Mouse (Mus musculus): ENCODE results near the gene Gpat2. TPM values are rescaled to one million over a fixed set of nuclear protein-coding genes. Genes with fewer than 3 reads are reported as not detected.

The Gpat2 gene
- polyA plus RNA-seq, 1 experiment from 2014 or later = 0.43 TPM

GRCm38 (mm10) chr2:127451748-127452147 is 26.7 kb downstream of the Gpat2 start:
- ATAC-seq (replicated peaks; ENCODE audit: low FRiP score) = peak; percentile 75
- H3K9ac ChIP-seq (ENCODE audit: low read depth, low read length) = no peak overlapping the region
- H3K27me3 ChIP-seq (replicated peaks; ENCODE audit: control insufficient read depth, insufficient read depth, low read length) = peaks cover 6% of the 10 kb centered on the region
- H3K9me3 ChIP-seq (ENCODE audit: control insufficient read depth, low read length) = no peaks in the 10 kb centered on the region
- peaks cover 17% of the 10 kb centered on the region for H3K4me1 ChIP-seq (replicated peaks; ENCODE audit: control insufficient read depth, insufficient read depth, low read length)
- no peak for DNase-seq (ENCODE audit: low spot score)
- H3K4me3 ChIP-seq (ENCODE audit: low read depth, low read length) = no peak overlapping the region
- H3K27ac ChIP-seq (ENCODE audit: low read depth, low read length) = no peak overlapping the region
- H3K4me2 ChIP-seq = no peak overlapping the region
- WGBS = 5% methylated on average over 6 of the region's 6 CpGs
- no peaks in the 10 kb centered on the region for H3K36me3 ChIP-seq (ENCODE audit: control insufficient read depth, insufficient read depth, low read length)

GRCm38 (mm10) chr2:127453141-127453540 is 28.1 kb downstream of the Gpat2 start:
- no peak overlapping the region for H3K4me3 ChIP-seq (ENCODE audit: low read depth, low read length)
- DNase-seq (ENCODE audit: low spot score) = no peak
- no peaks in the 10 kb centered on the region for H3K36me3 ChIP-seq (ENCODE audit: control insufficient read depth, insufficient read depth, low read length)
- H3K4me2 ChIP-seq = no peak overlapping the region
- H3K9me3 ChIP-seq (ENCODE audit: control insufficient read depth, low read length) = no peaks in the 10 kb centered on the region
- H3K27me3 ChIP-seq (replicated peaks; ENCODE audit: control insufficient read depth, insufficient read depth, low read length) = peaks cover 9% of the 10 kb centered on the region
- ATAC-seq (replicated peaks; ENCODE audit: low FRiP score) = no peak
- WGBS = 73% methylated on average over 9 of the region's 9 CpGs
- H3K9ac ChIP-seq (ENCODE audit: low read depth, low read length) = no peak overlapping the region
- H3K27ac ChIP-seq (ENCODE audit: low read depth, low read length) = no peak overlapping the region
- peaks cover 12% of the 10 kb centered on the region; the same call in 1 of the 2 replicates for H3K4me1 ChIP-seq (replicated peaks; ENCODE audit: control insufficient read depth, insufficient read depth, low read length)

- no peaks in the 10 kb centered on the region for H3K9me3 ChIP-seq (ENCODE audit: control insufficient read depth, low read length)
- peaks cover 9% of the 10 kb centered on the region for H3K27me3 ChIP-seq (replicated peaks; ENCODE audit: control insufficient read depth, insufficient read depth, low read length)
- no peak overlapping the region for H3K4me3 ChIP-seq (ENCODE audit: low read depth, low read length)
- ATAC-seq (replicated peaks; ENCODE audit: low FRiP score) (no peak), DNase-seq (ENCODE audit: low spot score) (no peak)
- no peaks in the 10 kb centered on the region for H3K36me3 ChIP-seq (ENCODE audit: control insufficient read depth, insufficient read depth, low read length)
- no peak overlapping the region for H3K4me2 ChIP-seq
- no peak overlapping the region for H3K9ac ChIP-seq (ENCODE audit: low read depth, low read length)
- peaks cover 12% of the 10 kb centered on the region; the same call in 1 of the 2 replicates for H3K4me1 ChIP-seq (replicated peaks; ENCODE audit: control insufficient read depth, insufficient read depth, low read length)
- WGBS = 3% methylated on average over 5 of the region's 5 CpGs
- H3K27ac ChIP-seq (ENCODE audit: low read depth, low read length) = no peak overlapping the region
These were observed 28.8 kb downstream of the Gpat2 start for GRCm38 (mm10) chr2:127453764-127454163.

GRCm38 (mm10) chr2:127459341-127459740 is 34.3 kb downstream of the Gpat2 start:
- Histone ChIP-seq H3K9me3 (ENCODE audit: control insufficient read depth, low read length) (no peaks in the 10 kb centered on the region), H3K27ac (ENCODE audit: low read depth, low read length) (no peak overlapping the region), H3K27me3 (replicated peaks; ENCODE audit: control insufficient read depth, insufficient read depth, low read length) (peaks cover 7% of the 10 kb centered on the region), H3K4me2 (no peak overlapping the region), H3K4me1 (replicated peaks; ENCODE audit: control insufficient read depth, insufficient read depth, low read length) (no peaks in the 10 kb centered on the region), H3K36me3 (ENCODE audit: control insufficient read depth, insufficient read depth, low read length) (no peaks in the 10 kb centered on the region), H3K9ac (ENCODE audit: low read depth, low read length) (no peak overlapping the region), H3K4me3 (ENCODE audit: low read depth, low read length) (no peak overlapping the region)
- no peak for ATAC-seq (replicated peaks; ENCODE audit: low FRiP score)
- no peak for DNase-seq (ENCODE audit: low spot score)
- WGBS = 57% methylated on average over 2 of the region's 2 CpGs

GRCm38 (mm10) chr2:127461351-127461750 is 36.4 kb downstream of the Gpat2 start:
- no peaks in the 10 kb centered on the region for H3K36me3 ChIP-seq (ENCODE audit: control insufficient read depth, insufficient read depth, low read length)
- no peak overlapping the region for H3K9ac ChIP-seq (ENCODE audit: low read depth, low read length)
- H3K4me2 ChIP-seq = no peak overlapping the region
- no peaks in the 10 kb centered on the region for H3K9me3 ChIP-seq (ENCODE audit: control insufficient read depth, low read length)
- no peak overlapping the region for H3K4me3 ChIP-seq (ENCODE audit: low read depth, low read length)
- WGBS = 45% methylated on average over 9 of the region's 9 CpGs
- H3K27me3 ChIP-seq (replicated peaks; ENCODE audit: control insufficient read depth, insufficient read depth, low read length) = peaks cover 7% of the 10 kb centered on the region; the same call in 1 of the 2 replicates
- H3K4me1 ChIP-seq (replicated peaks; ENCODE audit: control insufficient read depth, insufficient read depth, low read length) = no peaks in the 10 kb centered on the region
- no peak for ATAC-seq (replicated peaks; ENCODE audit: low FRiP score)
- H3K27ac ChIP-seq (ENCODE audit: low read depth, low read length) = no peak overlapping the region
- no peak for DNase-seq (ENCODE audit: low spot score)

GRCm38 (mm10) chr2:127462314-127462713 is 37.3 kb downstream of the Gpat2 start:
- no peak overlapping the region for H3K4me3 ChIP-seq (ENCODE audit: low read depth, low read length)
- DNase-seq (ENCODE audit: low spot score) (peak; percentile 48), ATAC-seq (replicated peaks; ENCODE audit: low FRiP score) (peak; percentile 57; the same call in 1 of the 2 replicates)
- H3K9ac ChIP-seq (ENCODE audit: low read depth, low read length) = no peak overlapping the region
- WGBS = 11% methylated on average over 8 of the region's 8 CpGs
- H3K27me3 ChIP-seq (replicated peaks; ENCODE audit: control insufficient read depth, insufficient read depth, low read length) = peaks cover 5% of the 10 kb centered on the region; the same call in 1 of the 2 replicates
- H3K4me1 ChIP-seq (replicated peaks; ENCODE audit: control insufficient read depth, insufficient read depth, low read length) = no peaks in the 10 kb centered on the region
- H3K27ac ChIP-seq (ENCODE audit: low read depth, low read length) = no peak overlapping the region
- H3K36me3 ChIP-seq (ENCODE audit: control insufficient read depth, insufficient read depth, low read length) = no peaks in the 10 kb centered on the region
- no peaks in the 10 kb centered on the region for H3K9me3 ChIP-seq (ENCODE audit: control insufficient read depth, low read length)
- no peak overlapping the region for H3K4me2 ChIP-seq

- ATAC-seq (replicated peaks; ENCODE audit: low FRiP score) (no peak), DNase-seq (ENCODE audit: low spot score) (no peak)
- Histone ChIP-seq H3K36me3 (ENCODE audit: control insufficient read depth, insufficient read depth, low read length) (no peaks in the 10 kb centered on the region), H3K27me3 (replicated peaks; ENCODE audit: control insufficient read depth, insufficient read depth, low read length) (no peaks in the 10 kb centered on the region), H3K4me3 (ENCODE audit: low read depth, low read length) (no peak overlapping the region), H3K4me1 (replicated peaks; ENCODE audit: control insufficient read depth, insufficient read depth, low read length) (no peaks in the 10 kb centered on the region), H3K27ac (ENCODE audit: low read depth, low read length) (no peak overlapping the region), H3K9me3 (ENCODE audit: control insufficient read depth, low read length) (no peaks in the 10 kb centered on the region), H3K9ac (ENCODE audit: low read depth, low read length) (no peak overlapping the region), H3K4me2 (no peak overlapping the region)
- 87% methylated on average over 5 of the region's 5 CpGs for WGBS
These were observed 45.2 kb downstream of the Gpat2 start for GRCm38 (mm10) chr2:127470183-127470582.

- Histone ChIP-seq H3K36me3 (ENCODE audit: control insufficient read depth, insufficient read depth, low read length) (no peaks in the 10 kb centered on the region), H3K27me3 (replicated peaks; ENCODE audit: control insufficient read depth, insufficient read depth, low read length) (no peaks in the 10 kb centered on the region), H3K9ac (ENCODE audit: low read depth, low read length) (no peak overlapping the region), H3K27ac (ENCODE audit: low read depth, low read length) (no peak overlapping the region), H3K4me2 (no peak overlapping the region), H3K4me3 (ENCODE audit: low read depth, low read length) (no peak overlapping the region), H3K4me1 (replicated peaks; ENCODE audit: control insufficient read depth, insufficient read depth, low read length) (no peaks in the 10 kb centered on the region), H3K9me3 (ENCODE audit: control insufficient read depth, low read length) (no peaks in the 10 kb centered on the region)
- DNase-seq (ENCODE audit: low spot score) (no peak), ATAC-seq (replicated peaks; ENCODE audit: low FRiP score) (no peak)
- 86% methylated on average over 10 of the region's 10 CpGs for WGBS
These were observed 45.7 kb downstream of the Gpat2 start for GRCm38 (mm10) chr2:127470661-127471060.

- WGBS = 84% methylated on average over 8 of the region's 8 CpGs
- Histone ChIP-seq H3K4me3 (ENCODE audit: low read depth, low read length) (no peak overlapping the region), H3K4me1 (replicated peaks; ENCODE audit: control insufficient read depth, insufficient read depth, low read length) (no peaks in the 10 kb centered on the region), H3K9me3 (ENCODE audit: control insufficient read depth, low read length) (no peaks in the 10 kb centered on the region), H3K27me3 (replicated peaks; ENCODE audit: control insufficient read depth, insufficient read depth, low read length) (no peaks in the 10 kb centered on the region), H3K9ac (ENCODE audit: low read depth, low read length) (no peak overlapping the region), H3K27ac (ENCODE audit: low read depth, low read length) (no peak overlapping the region), H3K36me3 (ENCODE audit: control insufficient read depth, insufficient read depth, low read length) (no peaks in the 10 kb centered on the region), H3K4me2 (no peak overlapping the region)
- DNase-seq (ENCODE audit: low spot score) (no peak), ATAC-seq (replicated peaks; ENCODE audit: low FRiP score) (no peak)
These were observed 46.3 kb downstream of the Gpat2 start for GRCm38 (mm10) chr2:127471281-127471680.

Measured in liver, embryonic 11.5 days (tissue).